Mouse (Mus musculus) heart, postnatal 0 days (tissue): ENCODE measurements around the gene Polm. TPM values are rescaled to one million over a fixed set of nuclear protein-coding genes. Genes with fewer than 3 reads are reported as not detected.

Experiments
- ATAC-seq: fragments of 200-750 bp; cut with Nextera tagmentation; 2 replicates; pipeline ENCODE4 v1.8.0; 2017; ENCODE audit warnings: low read depth, moderate number of reproducible peaks, moderate library complexity; ENCODE audit not compliant: insufficient read depth
- DNase-seq: peaks from one replicate; pipeline ENCODE4 v3.0.0-alpha.2; 2016; ENCODE audit warnings: low spot score
- H3K27ac ChIP-seq: fragments of 300-500 bp; sonication (generic); 2 replicates; pipeline ENCODE4 v1.5.1; 2014; ENCODE audit warnings: low read depth, mild to moderate bottlenecking
- H3K27me3 ChIP-seq: fragments of 300-500 bp; sonication (generic); 2 replicates; pipeline ENCODE4 v1.6.1; 2014; ENCODE audit warnings: low read length, mixed read lengths; ENCODE audit not compliant: control insufficient read depth, insufficient read depth
- H3K36me3 ChIP-seq: fragments of 300-500 bp; sonication (generic); replicated peaks from 2 replicates; pipeline ENCODE4 v1.6.1; 2014; ENCODE audit warnings: low read length, mixed read lengths; ENCODE audit not compliant: control insufficient read depth, insufficient read depth
- H3K4me1 ChIP-seq: fragments of 300-500 bp; sonication (generic); 2 replicates; pipeline ENCODE4 v1.6.1; 2014; ENCODE audit warnings: antibody characterized with exemption; ENCODE audit not compliant: control insufficient read depth, insufficient read depth
- H3K4me2 ChIP-seq: fragments of 300-500 bp; sonication (generic); 2 replicates; pipeline ENCODE4 v1.6.1; 2014; ENCODE audit warnings: low read depth, mild to moderate bottlenecking, low read length, moderate library complexity
- H3K4me3 ChIP-seq: fragments of 300-500 bp; sonication (generic); 2 replicates; pipeline ENCODE4 v1.5.1; 2014; ENCODE audit warnings: low read depth, low read length
- H3K9ac ChIP-seq: fragments of 300-500 bp; sonication (generic); replicated peaks from 2 replicates; pipeline ENCODE4 v1.6.1; 2014; ENCODE audit warnings: low read depth, low read length, mixed read lengths
- H3K9me3 ChIP-seq: fragments of 300-500 bp; sonication (generic); replicated peaks from 2 replicates; pipeline ENCODE4 v1.6.1; 2016; ENCODE audit warnings: low read length; ENCODE audit not compliant: control insufficient read depth
- CTCF ChIP-seq: IDR thresholded peaks from 2 replicates; pipeline ENCODE4 v1.5.1; 2016; ENCODE audit warnings: antibody characterized with exemption, control low read depth, low read depth
- EP300 ChIP-seq: IDR thresholded peaks from 2 replicates; pipeline ENCODE4 v1.6.1; 2016; ENCODE audit warnings: antibody characterized with exemption, low read depth
- WGBS: fragments of 180-500 bp; shearing (Covaris S2); extraction: QIAGEN DNeasy Blood & Tissue Kit; methylation state at CpG from one replicate; pipeline ENCODE4 v1.1.7; 2014; 5-methylcytosine and 5-hydroxymethylcytosine counted together
- polyA plus RNA-seq: library from polyadenylated mRNA; unstranded; fragments of >200 nt; fragmentation: Nextera tagmentation; extraction: Ambion mirVana; gene quantifications from 2 replicates; pipeline ENCODE4 v1.2.1, GENCODE M21; 2015
- total RNA-seq: library from RNA; depleted of rRNA; stranded (reverse); fragments of >200 nt; gene quantifications from 2 replicates; pipeline ENCODE4 v1.2.3, GENCODE M21; 2014; ENCODE audit warnings: low replicate concordance

Gene Polm
- total and polyA plus RNA-seq, 2 experiments from 2014 or later, result 3.7 to 4.4 TPM

DNA sequence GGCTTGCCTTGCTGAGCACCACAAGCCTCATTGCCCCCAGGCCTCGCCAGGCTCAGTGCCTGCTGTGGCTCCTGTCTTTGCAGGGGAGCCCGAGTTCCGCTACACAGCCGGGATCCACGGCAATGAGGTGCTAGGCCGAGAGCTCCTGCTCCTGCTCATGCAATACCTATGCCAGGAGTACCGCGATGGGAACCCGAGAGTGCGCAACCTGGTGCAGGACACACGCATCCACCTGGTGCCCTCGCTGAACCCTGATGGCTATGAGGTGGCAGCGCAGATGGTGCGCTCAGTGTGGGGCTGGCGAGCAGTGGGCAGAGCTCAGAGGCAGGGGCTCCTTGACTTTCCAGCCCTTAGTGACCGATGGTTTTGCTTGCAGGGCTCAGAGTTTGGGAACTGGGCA lies 31.5 kb upstream of the Polm start:
- peaks cover 40% of the 10 kb centered on the region for H3K36me3 ChIP-seq
- no peak for ATAC-seq
- TF ChIP-seq EP300 (no peak), CTCF (no peak)
- no peak for DNase-seq
- 91% methylated on average over 16 of the region's 16 CpGs for WGBS
- no peaks in the 10 kb centered on the region for H3K4me1 ChIP-seq
- no peaks in the 10 kb centered on the region for H3K9me3 ChIP-seq
- H3K4me2 ChIP-seq, result no peak overlapping the region
- H3K4me3 ChIP-seq, result no peak overlapping the region
- no peak overlapping the region for H3K27ac ChIP-seq
- no peaks in the 10 kb centered on the region for H3K27me3 ChIP-seq
- no peak overlapping the region for H3K9ac ChIP-seq

DNA sequence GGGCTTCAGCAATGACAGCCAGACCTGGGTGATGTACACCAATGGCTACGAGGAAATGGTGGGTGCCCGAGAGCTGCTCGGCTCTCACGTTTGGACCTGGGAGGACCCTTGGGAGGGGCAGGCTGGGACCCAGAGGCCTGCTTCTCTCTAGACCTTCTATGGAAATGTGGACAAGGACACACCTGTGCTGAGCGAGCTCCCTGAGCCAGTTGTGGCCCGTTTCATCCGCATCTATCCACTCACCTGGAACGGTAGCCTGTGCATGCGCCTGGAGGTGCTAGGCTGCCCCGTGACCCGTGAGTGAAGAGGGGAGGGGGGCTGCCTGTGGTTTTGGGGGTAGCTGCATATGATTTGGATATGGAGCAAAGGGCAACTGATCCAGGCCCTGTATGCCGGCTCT lies 30.5 kb upstream of the Polm start:
- TF ChIP-seq EP300 (no peak), CTCF (no peak)
- H3K36me3 ChIP-seq, result peaks cover 30% of the 10 kb centered on the region
- no peaks in the 10 kb centered on the region for H3K4me1 ChIP-seq
- H3K9me3 ChIP-seq, result no peaks in the 10 kb centered on the region
- ATAC-seq (no peak), DNase-seq (no peak)
- no peak overlapping the region for H3K27ac ChIP-seq
- no peak overlapping the region for H3K9ac ChIP-seq
- 89% methylated on average over 12 of the region's 12 CpGs for WGBS
- H3K4me2 ChIP-seq, result no peak overlapping the region
- no peaks in the 10 kb centered on the region for H3K27me3 ChIP-seq
- H3K4me3 ChIP-seq, result no peak overlapping the region

DNA sequence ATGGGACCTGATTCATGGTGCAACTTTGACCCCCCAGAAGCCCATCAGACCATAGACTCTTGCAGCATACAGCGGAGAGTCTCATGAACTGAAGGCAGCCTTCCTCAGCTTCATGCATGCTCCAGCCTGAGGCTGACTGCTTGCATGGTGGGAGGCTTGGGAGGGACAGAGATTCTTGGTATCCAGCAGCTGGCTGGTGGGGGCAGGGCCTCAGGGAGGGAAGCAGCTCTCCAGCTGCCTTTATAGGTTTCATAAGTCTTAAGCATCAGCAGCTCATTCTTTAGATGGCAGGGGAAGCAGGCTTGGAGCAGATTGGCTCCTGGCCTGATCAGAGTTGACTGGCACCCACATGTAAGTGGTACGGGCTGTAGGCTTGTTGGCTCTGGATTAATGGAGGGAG lies 29.4 kb upstream of the Polm start:
- Histone ChIP-seq H3K4me3 (no peak overlapping the region), H3K9me3 (no peaks in the 10 kb centered on the region), H3K36me3 (peaks cover 19% of the 10 kb centered on the region; the same call in 1 of the 2 replicates), H3K27ac (no peak overlapping the region), H3K27me3 (no peaks in the 10 kb centered on the region), H3K4me2 (no peak overlapping the region), H3K9ac (no peak overlapping the region), H3K4me1 (0 out of 2 replicates have a peak, but pooled peaks cover 5% of the 10 kb centered on the region)
- ATAC-seq (no peak), DNase-seq (no peak)
- WGBS, result 88% methylated on average over 2 of the region's 2 CpGs
- TF ChIP-seq CTCF (no peak), EP300 (no peak)

DNA sequence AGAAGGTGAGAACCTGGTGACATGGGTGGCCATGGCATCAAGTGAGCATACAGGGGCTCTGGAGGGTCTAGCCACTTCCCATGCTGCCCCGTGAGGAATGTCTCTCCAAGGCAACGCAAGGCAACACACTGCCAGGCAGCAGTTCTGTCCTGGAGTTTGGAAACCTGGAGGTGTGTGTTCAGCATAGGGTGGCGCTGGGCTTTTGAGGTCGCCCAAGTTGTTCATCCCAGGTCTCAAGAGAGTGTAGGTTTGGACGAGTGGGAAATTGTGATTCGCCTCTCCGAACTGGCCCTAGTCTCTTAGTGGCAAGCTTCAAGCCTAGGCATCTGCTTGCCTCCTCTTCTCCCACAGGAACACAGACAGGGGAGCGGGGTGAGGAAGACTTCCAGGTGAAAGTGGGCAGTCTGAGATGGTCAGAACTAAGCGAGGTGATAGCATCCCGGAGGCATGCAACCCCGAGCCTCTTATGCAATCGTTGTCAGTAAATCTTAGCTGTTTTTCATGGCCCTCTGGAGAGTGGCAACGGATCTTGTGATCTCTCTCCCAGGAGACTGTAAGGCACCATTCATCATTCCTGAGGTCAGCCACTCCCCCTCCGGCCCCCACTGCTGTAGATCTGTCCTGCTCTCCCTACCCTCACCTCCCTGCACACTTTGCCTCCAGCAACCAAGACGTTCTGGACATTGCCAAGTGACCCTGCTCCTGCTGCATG lies 24.7 kb upstream of the Polm start:
- H3K4me3 ChIP-seq, result peak overlapping the region; percentile 45
- DNase-seq (no peak), ATAC-seq (peak; percentile 32)
- H3K36me3 ChIP-seq, result no peaks in the 10 kb centered on the region
- H3K27me3 ChIP-seq, result 0 out of 2 replicates have a peak, but pooled peaks cover 9% of the 10 kb centered on the region
- WGBS, result 19% methylated on average over 15 of the region's 15 CpGs
- 0 out of 2 replicates have a peak, but pooled peaks cover 15% of the 10 kb centered on the region for H3K4me1 ChIP-seq
- H3K9me3 ChIP-seq, result no peaks in the 10 kb centered on the region
- H3K27ac ChIP-seq, result no peak overlapping the region
- H3K4me2 ChIP-seq, result peak overlapping the region; percentile 64
- TF ChIP-seq EP300 (no peak), CTCF (no peak)
- H3K9ac ChIP-seq, result 0 out of 2 replicates have a peak overlapping the region, but pooled peaks have one; percentile 27

DNA sequence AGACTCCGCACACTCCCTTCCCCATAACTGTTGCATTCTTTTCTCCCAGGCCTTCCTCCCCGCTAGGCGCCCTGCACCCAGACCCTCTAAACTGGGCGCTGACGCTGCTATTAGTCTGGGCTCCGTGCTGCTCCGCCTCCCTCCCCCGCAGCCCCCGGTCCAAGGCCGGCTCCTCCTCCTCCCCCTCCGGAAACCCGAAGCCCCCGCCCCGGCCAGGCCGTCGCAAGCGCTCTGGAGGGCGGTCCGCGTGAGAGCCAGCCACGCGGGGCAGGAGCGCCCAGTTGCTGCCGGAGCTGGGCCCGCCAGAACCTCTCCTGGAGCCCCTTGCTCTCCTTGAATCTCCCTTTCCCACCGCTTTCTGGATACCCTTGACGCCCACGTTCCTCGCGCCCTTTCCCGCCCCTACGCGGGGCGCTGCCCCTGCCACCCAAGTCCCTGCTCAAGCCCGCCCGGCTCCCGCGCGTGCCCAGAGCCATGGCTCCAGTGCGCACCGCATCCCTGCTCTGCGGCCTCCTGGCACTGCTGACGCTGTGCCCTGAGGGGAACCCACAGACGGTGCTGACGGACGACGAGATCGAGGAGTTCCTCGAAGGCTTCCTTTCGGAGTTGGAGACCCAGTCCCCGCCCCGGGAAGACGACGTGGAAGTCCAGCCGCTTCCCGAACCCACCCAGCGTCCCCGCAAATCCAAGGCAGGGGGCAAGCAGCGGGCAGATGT lies 24.0 kb upstream of the Polm start, which contains the start of gene Aebp1:
Aebp1 (plus strand) TSS at position 270 of the 716 bp plus-strand sequence.
- TF ChIP-seq CTCF, result no peak
- no peak for TF ChIP-seq EP300
- peak; percentile 70 for ATAC-seq
- H3K9me3 ChIP-seq, result no peaks in the 10 kb centered on the region
- no peaks in the 10 kb centered on the region for H3K36me3 ChIP-seq
- peak within 1 kb of the TSS; percentile 64 for H3K4me2 ChIP-seq
- H3K27ac ChIP-seq, result no peak within 1 kb of the TSS
- H3K27me3 ChIP-seq, result 0 out of 2 replicates have a peak, but pooled peaks cover 9% of the 10 kb centered on the region
- H3K4me3 ChIP-seq, result peak within 1 kb of the TSS; percentile 45
- 2% methylated on average over 54 of the region's 59 CpGs for WGBS
- peak within 1 kb of the TSS; percentile 27 for H3K9ac ChIP-seq
- H3K4me1 ChIP-seq, result 0 out of 2 replicates have a peak, but pooled peaks cover 15% of the 10 kb centered on the region
- DNase-seq, result peak; percentile 16
